Mouse (Mus musculus) midbrain, embryonic 14.5 days (tissue): ENCODE results near the gene Emg1. TPM values are rescaled to one million over a fixed set of nuclear protein-coding genes. Genes with fewer than 3 reads are reported as not detected.

Experiments
- ATAC-seq: fragments of 200-750 bp; cut with Nextera tagmentation; 2 replicates; pipeline ENCODE4 v1.8.0; 2017; ENCODE audit warnings: moderate number of reproducible peaks, moderate library complexity; ENCODE audit not compliant: low FRiP score, low TSS enrichment
- DNase-seq: peaks from one replicate; pipeline ENCODE4 v3.0.0-alpha.2; 2015
- H3K27ac ChIP-seq: fragments of 300-500 bp; sonication (generic); replicated peaks from 2 replicates; pipeline ENCODE4 v1.5.1; 2014; ENCODE audit warnings: mild to moderate bottlenecking, low read depth, low read length, moderate library complexity
- H3K27me3 ChIP-seq: fragments of 300-500 bp; sonication (generic); 2 replicates; pipeline ENCODE4 v1.6.1; 2014; ENCODE audit warnings: low read length, control low read depth, mixed read lengths; ENCODE audit not compliant: control insufficient read depth, insufficient read depth
- H3K36me3 ChIP-seq: fragments of 300-500 bp; sonication (generic); 2 replicates; pipeline ENCODE4 v1.6.1; 2014; ENCODE audit warnings: low read length, control low read depth; ENCODE audit not compliant: control insufficient read depth, insufficient read depth
- H3K4me1 ChIP-seq: fragments of 300-500 bp; sonication (generic); 2 replicates; pipeline ENCODE4 v1.6.1; 2014; ENCODE audit warnings: mild to moderate bottlenecking, antibody characterized with exemption, low read length, control low read depth; ENCODE audit not compliant: control insufficient read depth, insufficient read depth
- H3K4me2 ChIP-seq: fragments of 300-500 bp; sonication (generic); 2 replicates; pipeline ENCODE4 v1.6.1; 2014; ENCODE audit warnings: mild to moderate bottlenecking, low read length, moderate library complexity
- H3K4me3 ChIP-seq: fragments of 300-500 bp; sonication (generic); replicated peaks from 2 replicates; pipeline ENCODE4 v1.5.1; 2014; ENCODE audit warnings: low read depth, low read length
- H3K9ac ChIP-seq: fragments of 300-500 bp; sonication (generic); replicated peaks from 2 replicates; pipeline ENCODE4 v1.6.1; 2014; ENCODE audit warnings: mild to moderate bottlenecking, low read length, moderate library complexity
- H3K9me3 ChIP-seq: fragments of 300-500 bp; sonication (generic); 2 replicates; pipeline ENCODE4 v1.6.1; 2016; ENCODE audit warnings: low read length, control low read depth, mixed read lengths; ENCODE audit not compliant: control insufficient read depth
- WGBS: fragments of 180-500 bp; shearing (Covaris S2); extraction: QIAGEN DNeasy Blood & Tissue Kit; methylation state at CpG from one replicate; pipeline ENCODE4 v1.1.7; 2014; 5-methylcytosine and 5-hydroxymethylcytosine counted together
- polyA plus RNA-seq: library from polyadenylated mRNA; unstranded; fragments of >200 nt; fragmentation: Nextera tagmentation; extraction: Ambion mirVana; gene quantifications from 2 replicates; pipeline ENCODE4 v1.2.1, GENCODE M21; 2014

Gene Emg1
- polyA plus RNA-seq, 1 experiment from 2014 or later: 111 TPM

DNA sequence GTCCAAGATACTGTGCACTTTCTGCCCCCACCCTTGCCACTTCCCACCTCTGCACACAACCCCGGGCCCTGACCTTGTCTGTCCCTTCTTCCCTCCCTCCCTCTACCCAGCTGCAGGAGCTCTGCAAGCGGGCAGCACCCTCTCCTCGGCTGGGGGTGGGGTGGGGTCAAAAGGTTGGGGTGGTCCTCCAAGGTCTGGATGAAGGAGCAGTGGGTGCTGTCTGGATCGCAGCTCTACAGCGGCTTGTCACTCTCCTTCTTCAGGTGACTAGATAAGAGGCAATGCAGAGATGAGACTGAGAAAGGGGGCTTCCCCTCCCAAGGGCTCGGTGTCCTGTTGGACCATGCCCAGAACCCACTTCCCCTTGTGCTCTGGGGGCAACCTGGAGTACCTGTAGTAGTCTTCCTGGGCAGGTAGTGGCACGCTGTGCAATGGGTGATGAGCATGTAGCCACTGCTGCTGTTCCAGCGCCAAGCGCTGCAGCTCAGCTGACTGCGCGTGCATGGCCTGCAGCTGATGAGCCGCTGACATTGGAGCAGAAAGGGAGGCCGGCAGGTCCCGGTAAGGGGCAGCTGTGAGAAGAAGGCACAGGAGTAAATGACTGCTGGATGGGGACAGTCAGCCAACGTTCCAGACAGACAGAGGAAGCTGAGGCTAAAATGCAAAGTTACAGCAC, 31.0 kb upstream of the Emg1 start:
- ATAC-seq (no peak), DNase-seq (no peak)
- no peak overlapping the region for H3K27ac ChIP-seq
- H3K9ac ChIP-seq: no peak overlapping the region
- H3K4me2 ChIP-seq: no peak overlapping the region
- H3K27me3 ChIP-seq: no peaks in the 10 kb centered on the region
- H3K9me3 ChIP-seq: no peaks in the 10 kb centered on the region
- peaks cover 36% of the 10 kb centered on the region for H3K4me1 ChIP-seq
- 92% methylated on average over 15 of the region's 15 CpGs for WGBS
- peaks cover 52% of the 10 kb centered on the region for H3K36me3 ChIP-seq
- H3K4me3 ChIP-seq: no peak overlapping the region

- Histone ChIP-seq H3K27ac (peak overlapping the region; percentile 99), H3K4me2 (peak overlapping the region; percentile 77), H3K4me3 (peak overlapping the region; percentile 70), H3K9me3 (no peaks in the 10 kb centered on the region), H3K9ac (peak overlapping the region; percentile 94; the same call in 1 of the 2 replicates), H3K27me3 (no peaks in the 10 kb centered on the region), H3K4me1 (peaks cover 36% of the 10 kb centered on the region), H3K36me3 (peaks cover 41% of the 10 kb centered on the region)
- 73% methylated on average over 3 of the region's 3 CpGs for WGBS
- no peak for ATAC-seq
- DNase-seq: no peak
Measured at GRCm38 (mm10) chr6:124741842-124742241, 29.9 kb upstream of the Emg1 start.

GRCm38 (mm10) chr6:124740888-124741761, 29.1 kb upstream of the Emg1 start, which contains the start of gene Grcc10:
Gene Grcc10 (minus strand): TSS chr6:124741374.
- H3K36me3 ChIP-seq: peaks cover 37% of the 10 kb centered on the region
- DNase-seq (peak; percentile 95), ATAC-seq (peak; percentile 81)
- peak within 1 kb of the TSS; percentile 99 for H3K27ac ChIP-seq
- peak within 1 kb of the TSS; percentile 70 for H3K4me3 ChIP-seq
- H3K4me1 ChIP-seq: peaks cover 30% of the 10 kb centered on the region
- H3K27me3 ChIP-seq: no peaks in the 10 kb centered on the region
- peak within 1 kb of the TSS; percentile 94 for H3K9ac ChIP-seq
- H3K9me3 ChIP-seq: no peaks in the 10 kb centered on the region
- H3K4me2 ChIP-seq: peak within 1 kb of the TSS; percentile 77
- WGBS: under 1% methylated on average over 41 of the region's 41 CpGs

DNA sequence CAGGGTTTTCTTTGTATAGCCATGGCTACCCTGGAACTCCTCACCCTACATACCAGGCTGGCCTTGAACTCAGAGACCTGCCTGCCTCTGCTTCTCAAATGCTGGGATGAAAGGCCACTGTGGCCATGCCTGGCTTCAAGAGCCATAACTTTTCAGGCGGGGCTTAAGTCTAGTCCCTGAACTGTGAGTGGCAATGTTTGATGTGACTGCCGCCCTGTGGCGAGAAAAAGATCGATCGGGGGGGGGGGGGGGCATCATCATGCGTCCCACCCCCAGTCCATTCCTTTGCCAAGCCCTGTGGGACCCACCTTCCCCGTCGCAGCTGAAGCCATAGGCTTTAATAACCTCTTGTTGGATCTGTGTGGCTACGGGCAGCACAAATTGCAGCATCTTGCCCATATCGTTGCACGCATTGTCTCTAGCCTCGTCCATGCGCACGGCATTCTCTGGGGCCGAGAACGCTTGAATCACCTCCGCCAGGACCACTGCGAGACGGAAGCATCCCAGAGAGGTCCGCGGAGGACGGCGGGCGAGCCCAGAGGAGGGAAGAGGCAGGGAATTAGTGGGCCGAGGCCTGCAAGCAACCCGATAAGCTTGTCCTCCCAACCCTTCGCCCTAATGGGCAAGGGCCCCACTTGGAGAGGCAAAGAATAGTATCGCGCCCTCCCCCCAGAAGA, 28.4 kb upstream of the Emg1 start:
- under 1% methylated on average over 29 of the region's 29 CpGs for WGBS
- Histone ChIP-seq H3K4me3 (peak overlapping the region; percentile 70), H3K27ac (peak overlapping the region; percentile 99), H3K9me3 (no peaks in the 10 kb centered on the region), H3K4me1 (peaks cover 28% of the 10 kb centered on the region), H3K27me3 (no peaks in the 10 kb centered on the region), H3K4me2 (peak overlapping the region; percentile 77), H3K9ac (peak overlapping the region; percentile 94), H3K36me3 (peaks cover 36% of the 10 kb centered on the region)
- DNase-seq: peak; percentile 74
- peak; percentile 25 for ATAC-seq

DNA sequence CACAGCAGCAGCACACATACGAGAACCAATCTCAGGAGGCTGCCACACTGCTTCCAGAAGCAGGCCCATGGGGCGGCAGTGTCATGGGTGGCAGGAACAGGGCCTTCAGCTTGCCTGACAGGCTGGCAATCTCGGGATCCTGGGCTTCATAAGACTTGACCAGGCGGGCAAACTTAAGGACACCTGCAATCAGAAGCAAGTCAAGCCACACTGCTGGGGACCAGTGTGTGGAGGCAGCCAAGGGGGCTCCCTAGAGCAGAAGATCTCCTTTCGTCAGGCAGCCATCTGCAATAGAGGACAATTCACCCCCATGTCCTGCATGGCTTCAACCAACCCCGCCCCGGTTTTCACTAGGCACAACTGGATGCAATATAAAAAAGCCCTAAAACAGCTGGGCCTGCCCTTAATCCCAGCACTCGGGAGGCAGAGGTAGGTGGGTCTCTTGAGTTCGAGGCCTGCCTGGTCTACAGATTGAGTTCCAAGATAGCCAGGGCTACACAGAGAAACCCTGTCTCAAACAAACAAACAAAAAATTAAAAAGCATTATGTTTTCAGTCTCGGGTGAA, 27.3 kb upstream of the Emg1 start:
- Histone ChIP-seq H3K4me1 (peaks cover 25% of the 10 kb centered on the region), H3K27ac (0 out of 2 replicates have a peak overlapping the region, but pooled peaks have one; percentile 99), H3K36me3 (peaks cover 26% of the 10 kb centered on the region), H3K9me3 (no peaks in the 10 kb centered on the region), H3K4me2 (peak overlapping the region; percentile 77), H3K4me3 (no peak overlapping the region), H3K9ac (no peak overlapping the region), H3K27me3 (no peaks in the 10 kb centered on the region)
- DNase-seq (no peak), ATAC-seq (no peak)
- WGBS: 85% methylated on average over 10 of the region's 10 CpGs

DNA sequence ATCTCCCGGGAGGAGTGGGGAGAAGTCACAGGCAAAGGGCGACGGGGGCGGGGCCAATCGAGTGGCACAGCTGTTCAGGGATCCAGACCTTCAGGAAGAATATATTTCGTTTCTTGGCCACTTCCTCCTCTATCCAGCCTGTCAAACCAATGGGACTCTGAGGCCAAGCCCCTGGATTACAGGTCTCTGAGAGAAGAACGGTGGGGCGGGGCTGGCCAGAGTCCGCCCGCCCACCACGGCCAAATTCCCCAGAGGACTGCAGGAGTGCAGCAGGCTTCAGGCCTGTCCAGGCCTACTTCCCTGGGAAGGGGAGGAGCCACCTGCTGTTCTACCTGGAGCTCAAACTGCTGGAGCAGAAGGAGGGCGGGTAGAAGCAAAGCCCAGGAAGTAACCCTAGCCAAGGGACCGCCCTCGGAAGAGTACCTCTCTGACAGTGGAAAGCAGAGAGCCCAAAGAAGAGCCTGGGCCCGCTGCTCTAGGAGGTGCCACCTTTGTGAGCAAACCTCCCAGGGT, 26.6 kb upstream of the Emg1 start, which contains the start of gene Ptpn6:
TSS of gene Ptpn6 (minus strand) at position 204 of the 513 bp plus-strand sequence.
- Histone ChIP-seq H3K27me3 (no peaks in the 10 kb centered on the region), H3K4me1 (peaks cover 25% of the 10 kb centered on the region), H3K4me2 (peak within 1 kb of the TSS; percentile 77; the same call in 1 of the 2 replicates), H3K4me3 (no peak within 1 kb of the TSS), H3K9ac (no peak within 1 kb of the TSS; the same call in 1 of the 2 replicates), H3K9me3 (no peaks in the 10 kb centered on the region), H3K36me3 (peaks cover 18% of the 10 kb centered on the region), H3K27ac (no peak within 1 kb of the TSS)
- 23% methylated on average over 15 of the region's 15 CpGs for WGBS
- no peak for DNase-seq
- no peak for ATAC-seq

- peaks cover 23% of the 10 kb centered on the region for H3K4me1 ChIP-seq
- no peak overlapping the region for H3K27ac ChIP-seq
- H3K4me2 ChIP-seq: no peak overlapping the region
- DNase-seq (no peak), ATAC-seq (no peak)
- WGBS: 91% methylated on average over 11 of the region's 11 CpGs
- no peaks in the 10 kb centered on the region for H3K9me3 ChIP-seq
- no peak overlapping the region for H3K4me3 ChIP-seq
- 0 out of 2 replicates have a peak, but pooled peaks cover 6% of the 10 kb centered on the region for H3K36me3 ChIP-seq
- no peaks in the 10 kb centered on the region for H3K27me3 ChIP-seq
- no peak overlapping the region for H3K9ac ChIP-seq
Measured at GRCm38 (mm10) chr6:124737040-124737439, 25.1 kb upstream of the Emg1 start.

DNA sequence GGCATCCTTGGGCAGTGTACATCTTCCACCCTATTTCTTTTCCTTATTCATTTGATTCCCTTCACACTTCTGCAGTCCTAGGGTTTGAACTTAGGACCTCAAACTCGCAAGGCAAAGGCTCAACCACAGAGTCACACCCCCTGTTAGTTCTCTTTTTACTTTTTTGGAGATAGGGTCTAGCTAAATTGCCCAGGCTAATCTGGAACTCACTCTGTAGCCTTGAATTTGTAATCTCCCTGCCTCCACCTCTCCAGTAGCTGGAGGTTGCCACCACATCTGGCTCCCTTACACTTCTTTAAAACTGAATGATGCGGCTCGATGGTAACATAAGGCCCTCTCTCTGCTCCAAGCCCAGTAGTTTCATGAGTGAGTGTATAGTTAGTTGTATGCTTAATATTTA, 22.4 kb upstream of the Emg1 start:
- 90% methylated on average over 3 of the region's 3 CpGs for WGBS
- H3K36me3 ChIP-seq: 0 out of 2 replicates have a peak, but pooled peaks cover 6% of the 10 kb centered on the region
- peaks cover 11% of the 10 kb centered on the region; the same call in 1 of the 2 replicates for H3K4me1 ChIP-seq
- no peak for DNase-seq
- no peak overlapping the region for H3K9ac ChIP-seq
- ATAC-seq: no peak
- no peak overlapping the region for H3K4me3 ChIP-seq
- H3K9me3 ChIP-seq: no peaks in the 10 kb centered on the region
- no peak overlapping the region for H3K4me2 ChIP-seq
- H3K27me3 ChIP-seq: no peaks in the 10 kb centered on the region
- no peak overlapping the region for H3K27ac ChIP-seq
